Mouse (Mus musculus) MEL (cell line): ENCODE results near the gene Efhb. TPM values are rescaled to one million over a fixed set of nuclear protein-coding genes. Genes with fewer than 3 reads are reported as not detected.

ENCODE experiments used
- DNase-seq: peaks from one replicate; pipeline ENCODE4 v3.0.0; 2011; ENCODE audit warnings: low read depth, low spot score
- H3K27ac ChIP-seq: 2 replicates; pipeline ENCODE4 v1.5.1; 2012; ENCODE audit warnings: low read depth, mild to moderate bottlenecking, control low read depth, low read length, moderate library complexity; ENCODE audit not compliant: control insufficient read depth
- H3K27me3 ChIP-seq, 2 experiments: fragments of 150-350 bp in 1 of 2; sonication (generic) in 1 of 2; 2 replicates each; pipeline ENCODE4 v1.6.1; 2012; ENCODE audit warnings: low read length in 2 of 2, mild to moderate bottlenecking in 2 of 2, improper control_type of control experiment in 1 of 2, moderate library complexity in 1 of 2; ENCODE audit not compliant: insufficient read depth in 2 of 2, control insufficient read depth in 1 of 2
- H3K36me3 ChIP-seq, 2 experiments: 2 replicates each; pipeline ENCODE4 v1.6.1; 2012 to 2014; ENCODE audit warnings: low read length in 2 of 2, improper control_type of control experiment in 1 of 2, inconsistent platforms in 1 of 2, mild to moderate bottlenecking in 1 of 2; ENCODE audit not compliant: insufficient read depth in 2 of 2, control insufficient read depth in 1 of 2
- H3K4me1 ChIP-seq, 2 experiments: fragments of 150-350 bp in 1 of 2; sonication (generic) in 1 of 2; 2 replicates each; pipeline ENCODE4 v1.6.1; 2012; ENCODE audit warnings: low read length in 2 of 2, improper control_type of control experiment in 1 of 2, mild to moderate bottlenecking in 1 of 2; ENCODE audit not compliant: insufficient read depth in 2 of 2, control insufficient read depth in 1 of 2
- H3K4me3 ChIP-seq, 2 experiments: fragments of 150-350 bp in 1 of 2; sonication (generic) in 1 of 2; 2 replicates each; pipeline ENCODE4 v1.5.1; 2012; ENCODE audit warnings: low read depth in 2 of 2, low read length in 2 of 2, mild to moderate bottlenecking in 2 of 2, moderate library complexity in 2 of 2, control low read depth in 1 of 2, improper control_type of control experiment in 1 of 2; ENCODE audit not compliant: control insufficient read depth in 1 of 2, insufficient read depth in 1 of 2
- H3K79me2 ChIP-seq: 2 replicates; pipeline ENCODE4 v1.6.1; 2012; ENCODE audit warnings: mild to moderate bottlenecking, low read length, moderate library complexity; ENCODE audit not compliant: control insufficient read depth, poor library complexity, insufficient read depth
- H3K9ac ChIP-seq: 2 replicates; pipeline ENCODE4 v1.6.1; 2012; ENCODE audit warnings: low read depth, mild to moderate bottlenecking, control low read depth, low read length, moderate library complexity; ENCODE audit not compliant: control insufficient read depth, poor library complexity, severe bottlenecking
- H3K9me3 ChIP-seq: fragments of 150-350 bp; sonication (generic); replicated peaks from 2 replicates; pipeline ENCODE4 v1.6.1; 2012; ENCODE audit warnings: mild to moderate bottlenecking, low read length, improper control_type of control experiment, moderate library complexity; ENCODE audit not compliant: insufficient read depth
- BHLHE40 ChIP-seq: IDR thresholded peaks from 2 replicates; pipeline ENCODE4 v1.6.1; 2012; ENCODE audit warnings: low read depth, mild to moderate bottlenecking, inconsistent platforms, low read length, improper control_type of control experiment, borderline replicate concordance
- CHD2 ChIP-seq: IDR thresholded peaks from 2 replicates; pipeline ENCODE4 v1.6.1; 2011; ENCODE audit warnings: low read length, improper control_type of control experiment
- E2F4 ChIP-seq: IDR thresholded peaks from 2 replicates; pipeline ENCODE4 v1.6.1; 2011; ENCODE audit warnings: low read depth, low read length, improper control_type of control experiment, borderline replicate concordance
- EP300 ChIP-seq, 2 experiments: IDR thresholded peaks; 2 replicates each; pipeline ENCODE4 v1.6.1; 2011; ENCODE audit warnings: improper control_type of control experiment in 2 of 2, low read length in 2 of 2, low read depth in 1 of 2, mild to moderate bottlenecking in 1 of 2
- ETS1 ChIP-seq: IDR thresholded peaks from 2 replicates; pipeline ENCODE4 v1.6.1; 2012; ENCODE audit warnings: low read depth, mild to moderate bottlenecking, inconsistent platforms, low read length, improper control_type of control experiment, moderate library complexity
- GATA1 ChIP-seq: IDR thresholded peaks from 2 replicates; pipeline ENCODE4 v1.6.1; 2011; ENCODE audit warnings: low read depth, low read length, improper control_type of control experiment
- HCFC1 ChIP-seq: IDR thresholded peaks from 2 replicates; pipeline ENCODE4 v1.6.1; 2012; ENCODE audit warnings: low read depth, mild to moderate bottlenecking, inconsistent platforms, low read length, improper control_type of control experiment, moderate library complexity
- JUND ChIP-seq: IDR thresholded peaks from 2 replicates; pipeline ENCODE4 v1.6.1; 2011; ENCODE audit warnings: low read depth, mild to moderate bottlenecking, improper control_type of control experiment, low read length
- MYC ChIP-seq: IDR thresholded peaks from 2 replicates; pipeline ENCODE4 v1.6.1; 2011; ENCODE audit warnings: low read depth, mild to moderate bottlenecking, low read length, improper control_type of control experiment, moderate library complexity
- NELFE ChIP-seq: IDR thresholded peaks from 2 replicates; pipeline ENCODE4 v1.6.1; 2011; ENCODE audit warnings: low read depth, low read length, improper control_type of control experiment
- POLR2AphosphoS5 ChIP-seq: IDR thresholded peaks from 2 replicates; pipeline ENCODE4 v1.6.1; 2012; ENCODE audit warnings: low read depth, borderline replicate concordance, mild to moderate bottlenecking, inconsistent platforms, low read length, moderate library complexity, mixed read lengths
- RAD21 ChIP-seq: IDR thresholded peaks from 2 replicates; pipeline ENCODE4 v1.6.1; 2011; ENCODE audit warnings: mild to moderate bottlenecking, low read depth, low read length, improper control_type of control experiment
- RCOR1 ChIP-seq: IDR thresholded peaks from 2 replicates; pipeline ENCODE4 v1.6.1; 2012; ENCODE audit warnings: low read depth, mild to moderate bottlenecking, inconsistent platforms, low read length, improper control_type of control experiment
- SIN3A ChIP-seq: IDR thresholded peaks from 2 replicates; pipeline ENCODE4 v1.6.1; 2012; ENCODE audit warnings: low read length, improper control_type of control experiment, inconsistent platforms
- TCF12 ChIP-seq: IDR thresholded peaks from 2 replicates; pipeline ENCODE4 v1.6.1; 2014; ENCODE audit warnings: low read depth, mild to moderate bottlenecking, inconsistent platforms, low read length, improper control_type of control experiment, moderate library complexity
- UBTF ChIP-seq: IDR thresholded peaks from 2 replicates; pipeline ENCODE4 v1.6.1; 2012; ENCODE audit warnings: low read depth, mild to moderate bottlenecking, inconsistent platforms, low read length, improper control_type of control experiment, moderate library complexity, borderline replicate concordance; ENCODE audit not compliant: insufficient read depth
- USF1 ChIP-seq: IDR thresholded peaks from 2 replicates; pipeline ENCODE4 v1.6.1; 2014; ENCODE audit warnings: low read depth, mild to moderate bottlenecking, inconsistent platforms, low read length, improper control_type of control experiment, moderate library complexity
- USF2 ChIP-seq, 2 experiments: IDR thresholded peaks; 2 replicates each; pipeline ENCODE4 v1.6.1; 2011 to 2012; ENCODE audit warnings: improper control_type of control experiment in 2 of 2, low read length in 2 of 2, borderline replicate concordance in 1 of 2, inconsistent platforms in 1 of 2, low read depth in 1 of 2, mild to moderate bottlenecking in 1 of 2; ENCODE audit not compliant: insufficient read depth in 1 of 2
- ZC3H11A ChIP-seq: IDR thresholded peaks from 2 replicates; pipeline ENCODE4 v1.6.1; 2012; ENCODE audit warnings: low read depth, mild to moderate bottlenecking, inconsistent platforms, low read length, improper control_type of control experiment
- ZKSCAN1 ChIP-seq: IDR thresholded peaks from 2 replicates; pipeline ENCODE4 v1.6.1; 2012; ENCODE audit warnings: low read depth, mild to moderate bottlenecking, inconsistent platforms, low read length, improper control_type of control experiment, moderate library complexity
- ZNF384 ChIP-seq: IDR thresholded peaks from 2 replicates; pipeline ENCODE4 v1.6.1; 2012; ENCODE audit warnings: low read depth, mild to moderate bottlenecking, inconsistent platforms, low read length, improper control_type of control experiment
- polyA plus RNA-seq, 2 experiments: library from polyadenylated mRNA; stranded (reverse) in 1 of 2; unstranded in 1 of 2; fragments of >175 nt in 1 of 2; fragments of >200 nt in 1 of 2; gene quantifications; 2 replicates each; pipeline versions ENCODE4 v1.2.1 to v1.2.4; 2012; ENCODE audit warnings: low replicate concordance in 2 of 2, low read depth in 1 of 2; ENCODE audit not compliant: insufficient read length in 2 of 2, insufficient read depth in 1 of 2, missing spikeins in 1 of 2
- total RNA-seq: library from RNA; depleted of rRNA; stranded (reverse); fragments of 300-350 nt; gene quantifications from 2 replicates; pipeline ENCODE4 v1.2.3, GENCODE M21; 2012

Gene Efhb
- total and polyA plus RNA-seq, 3 experiments: not detected

DNA sequence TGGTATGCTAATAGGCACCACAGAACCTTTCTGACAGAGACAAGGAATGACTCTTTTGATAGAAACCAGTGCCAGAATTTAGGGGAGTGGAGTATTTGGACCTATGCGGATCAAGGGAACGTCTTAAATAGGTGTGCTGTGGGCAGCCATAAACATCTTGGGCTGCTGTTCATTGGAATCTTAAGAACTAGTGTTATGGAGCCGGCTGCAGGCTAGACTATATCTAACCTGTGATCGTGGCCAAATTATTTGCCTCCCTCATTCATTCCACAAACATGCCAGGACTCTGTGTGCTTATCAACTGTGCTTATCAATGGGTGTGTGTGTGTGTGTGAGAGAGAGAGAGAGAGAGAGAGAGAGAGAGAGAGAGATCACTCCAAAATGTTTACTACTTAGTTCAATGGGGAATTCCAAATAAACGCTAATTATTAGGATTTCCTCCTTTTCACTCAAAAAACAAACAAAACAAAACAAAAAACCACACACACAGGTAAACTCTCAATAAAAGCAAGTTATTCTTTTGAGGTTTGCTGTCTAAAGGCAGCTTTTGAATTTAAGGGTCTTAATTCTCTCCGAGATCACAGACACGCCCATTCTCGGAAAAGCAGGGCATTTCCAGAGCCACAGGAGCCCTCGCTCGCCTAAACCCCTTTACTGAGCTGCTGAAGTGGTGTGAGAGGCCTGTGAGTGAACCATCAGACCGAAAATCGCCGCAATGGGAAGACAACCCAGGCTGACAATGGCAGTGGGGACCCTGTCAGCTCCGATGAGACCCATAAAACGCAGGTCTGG lies 15.1 kb upstream of the Efhb start:
- peaks cover 6 to 12% of the 10 kb centered on the region in 2 experiments; a peak in 3 of 4 replicates for H3K4me1 ChIP-seq
- peaks cover 33% of the 10 kb centered on the region for H3K79me2 ChIP-seq
- TF ChIP-seq GATA1 (peak; percentile 89), USF2 (IDR thresholded peaks at IDR 0.05; ENCODE audit: borderline replicate concordance in 1 of 2, insufficient read depth in 1 of 2, low read depth in 1 of 2, low read length in 2 of 2) (no peak), POLR2AphosphoS5 (no peak), JUND (peak; percentile 61; the same call in 1 of the 2 replicates), CHD2 (no peak), TCF12 (0 out of 2 replicates have a peak, but pooled peaks have one; percentile 7), USF1 (no peak), EP300 (IDR thresholded peaks at IDR 0.05; ENCODE audit: low read depth in 1 of 2, low read length in 2 of 2) (peak in 1 of 2 experiments; percentile 66; a peak in 2 of 4 replicates), UBTF (0 out of 2 replicates have a peak, but pooled peaks have one; percentile 82), SIN3A (peak; percentile 34; the same call in 1 of the 2 replicates), BHLHE40 (no peak), HCFC1 (no peak), NELFE (no peak), E2F4 (no peak), ETS1 (peak; percentile 70)
- H3K4me3 ChIP-seq: peak overlapping the region; percentile 82 to 92
- no peaks in the 10 kb centered on the region for H3K27me3 ChIP-seq
- peaks cover 0 to 19% of the 10 kb centered on the region in 2 experiments; a peak in 3 of 4 replicates for H3K36me3 ChIP-seq
- H3K9ac ChIP-seq: peak overlapping the region; percentile 96
- no peaks in the 10 kb centered on the region for H3K9me3 ChIP-seq
- DNase-seq: peak; percentile 43
- peak overlapping the region; percentile 99 for H3K27ac ChIP-seq

DNA sequence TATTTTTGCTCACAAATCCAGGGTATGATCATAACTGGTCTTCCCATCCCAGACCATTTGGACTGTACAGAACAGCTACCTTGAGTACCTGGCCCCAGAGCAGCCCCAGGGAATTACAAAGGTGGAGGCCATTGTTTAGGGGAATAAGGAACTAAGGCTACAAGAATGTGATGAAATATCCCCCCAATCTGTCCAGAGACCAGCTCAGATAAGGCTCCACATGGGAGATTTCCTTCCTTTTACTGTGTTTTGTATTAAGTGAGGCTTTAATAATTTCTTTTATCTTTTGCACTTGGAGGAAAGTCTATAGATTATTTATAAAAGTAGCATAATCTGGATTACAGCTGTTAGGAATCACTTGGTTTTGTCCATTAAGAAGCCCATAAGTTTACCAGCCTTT lies 5.6 kb upstream of the Efhb start:
- H3K36me3 ChIP-seq: peaks cover 0 to 17% of the 10 kb centered on the region in 2 experiments; a peak in 2 of 4 replicates
- peaks cover 2 to 8% of the 10 kb centered on the region in 2 experiments; a peak in 3 of 4 replicates for H3K4me1 ChIP-seq
- no peaks in the 10 kb centered on the region for H3K79me2 ChIP-seq
- TF ChIP-seq RCOR1 (peak; percentile 56; the same call in 1 of the 2 replicates), MYC (0 out of 2 replicates have a peak, but pooled peaks have one; percentile 30), ZNF384 (no peak), UBTF (no peak), ZC3H11A (no peak), TCF12 (peak; percentile 19; the same call in 1 of the 2 replicates), ZKSCAN1 (no peak), HCFC1 (no peak), ETS1 (peak; percentile 59; the same call in 1 of the 2 replicates), RAD21 (no peak), GATA1 (peak; percentile 73), EP300 (IDR thresholded peaks at IDR 0.05; ENCODE audit: low read depth in 1 of 2, low read length in 2 of 2) (peak in 1 of 2 experiments; percentile 70; a peak in 2 of 4 replicates), USF2 (IDR thresholded peaks at IDR 0.05; ENCODE audit: borderline replicate concordance in 1 of 2, insufficient read depth in 1 of 2, low read depth in 1 of 2, low read length in 2 of 2) (no peak)
- H3K9me3 ChIP-seq: no peaks in the 10 kb centered on the region
- peak overlapping the region; percentile 41; the same call in 1 of the 2 replicates for H3K27ac ChIP-seq
- no peaks in the 10 kb centered on the region for H3K27me3 ChIP-seq
- H3K9ac ChIP-seq: no peak overlapping the region
- peak; percentile 48 for DNase-seq
- H3K4me3 ChIP-seq: no peak overlapping the region
